Mouse (Mus musculus) spleen, postnatal 36 days (tissue): Measurements from ENCODE around the gene Hist2h4.
"Not testable (repeated sequence)": the region's sequence is repeated elsewhere in the genome, so short reads cannot be mapped to it uniquely, and the experiment has no call there.

Experiments used
- DNase-seq, 2 experiments: peaks; one replicate each; pipeline ENCODE4 v3.0.0; 2022; ENCODE audit warnings: low spot score in 2 of 2, mixed read lengths in 1 of 2

Hist2h4 gene

GRCm38 (mm10) chr3:96262979-96263550 is at the start of gene Hist2h4:
Gene Hist2h4, minus strand, starts transcription at chr3:96263311.
- DNase-seq, result peak; percentile 94 to 97

- no peak for DNase-seq
These were observed 49.4 kb upstream of the Hist2h4 start for GRCm38 (mm10) chr3:96312341-96313098.

GRCm38 (mm10) chr3:96309441-96309840 is 46.3 kb upstream of the Hist2h4 start:
- no peak for DNase-seq

GRCm38 (mm10) chr3:96306506-96306905 is 43.4 kb upstream of the Hist2h4 start:
- no peak for DNase-seq

GRCm38 (mm10) chr3:96302076-96302475 is 39.0 kb upstream of the Hist2h4 start:
- DNase-seq, result no peak

- DNase-seq, result peak; percentile 27 to 33
These were observed 37.8 kb upstream of the Hist2h4 start for GRCm38 (mm10) chr3:96300706-96301529.

GRCm38 (mm10) chr3:96299562-96299961 is 36.5 kb upstream of the Hist2h4 start:
- no peak for DNase-seq

GRCm38 (mm10) chr3:96298360-96298759 is 35.2 kb upstream of the Hist2h4 start:
- DNase-seq, result no peak

- no peak for DNase-seq
These were observed 30.7 kb upstream of the Hist2h4 start, which contains the start of gene Fcgr1 for GRCm38 (mm10) chr3:96293787-96294186. Gene Fcgr1, minus strand, starts transcription at chr3:96293969.

GRCm38 (mm10) chr3:96293368-96293767 is 30.3 kb upstream of the Hist2h4 start:
- no peak for DNase-seq

- no peak for DNase-seq
These were observed 29.5 kb upstream of the Hist2h4 start for GRCm38 (mm10) chr3:96292641-96293040.

GRCm38 (mm10) chr3:96290727-96291126 is 27.6 kb upstream of the Hist2h4 start:
- not testable (repeated sequence) for DNase-seq

GRCm38 (mm10) chr3:96289201-96289600 is 26.1 kb upstream of the Hist2h4 start:
- DNase-seq, result no peak

- not testable (repeated sequence) for DNase-seq
These were observed 24.2 kb upstream of the Hist2h4 start for GRCm38 (mm10) chr3:96287334-96287733.

- peak in 1 of 2 experiments; percentile 15 for DNase-seq
These were observed 21.3 kb upstream of the Hist2h4 start for GRCm38 (mm10) chr3:96284457-96284856.

GRCm38 (mm10) chr3:96280660-96281059 is 17.5 kb upstream of the Hist2h4 start:
- DNase-seq, result no peak

GRCm38 (mm10) chr3:96277800-96278624 is 14.9 kb upstream of the Hist2h4 start:
- peak; percentile 90 to 91 for DNase-seq

GRCm38 (mm10) chr3:96277428-96277799 is 14.3 kb upstream of the Hist2h4 start:
- DNase-seq, result peak; percentile 68 to 76

GRCm38 (mm10) chr3:96273591-96274465 is 10.7 kb upstream of the Hist2h4 start:
- peak; percentile 46 to 47 for DNase-seq
